Mouse (Mus musculus) thymus, postnatal 0 days (tissue): ENCODE results near the gene Ppat. TPM values are rescaled to one million over a fixed set of nuclear protein-coding genes. Genes with fewer than 3 reads are reported as not detected.
"Not testable (repeated sequence)": the region's sequence is repeated elsewhere in the genome, so short reads cannot be mapped to it uniquely, and the experiment has no call there.

ENCODE experiments used
- DNase-seq: peaks from one replicate; pipeline ENCODE4 v3.0.0-alpha.2; 2015; ENCODE audit warnings: low spot score
- polyA plus RNA-seq: library from polyadenylated mRNA; unstranded; fragments of >200 nt; fragmentation: Nextera tagmentation; extraction: Ambion mirVana; gene quantifications from 2 replicates; pipeline ENCODE4 v1.2.1, GENCODE M21; 2015

The Ppat gene
- 41.7 and 45.4 TPM in 2 replicates for polyA plus RNA-seq

GRCm38 (mm10) chr5:76951106-76952027 is at the start of gene Ppat, which contains the start of gene Paics:
TSS of gene Ppat (minus strand) at chr5:76951578.
TSS of gene Paics (plus strand) at chr5:76951307.
- DNase-seq, result peak; percentile 98

GRCm38 (mm10) chr5:76998416-76998815 is 47.0 kb upstream of the Ppat start:
- no peak for DNase-seq

DNA sequence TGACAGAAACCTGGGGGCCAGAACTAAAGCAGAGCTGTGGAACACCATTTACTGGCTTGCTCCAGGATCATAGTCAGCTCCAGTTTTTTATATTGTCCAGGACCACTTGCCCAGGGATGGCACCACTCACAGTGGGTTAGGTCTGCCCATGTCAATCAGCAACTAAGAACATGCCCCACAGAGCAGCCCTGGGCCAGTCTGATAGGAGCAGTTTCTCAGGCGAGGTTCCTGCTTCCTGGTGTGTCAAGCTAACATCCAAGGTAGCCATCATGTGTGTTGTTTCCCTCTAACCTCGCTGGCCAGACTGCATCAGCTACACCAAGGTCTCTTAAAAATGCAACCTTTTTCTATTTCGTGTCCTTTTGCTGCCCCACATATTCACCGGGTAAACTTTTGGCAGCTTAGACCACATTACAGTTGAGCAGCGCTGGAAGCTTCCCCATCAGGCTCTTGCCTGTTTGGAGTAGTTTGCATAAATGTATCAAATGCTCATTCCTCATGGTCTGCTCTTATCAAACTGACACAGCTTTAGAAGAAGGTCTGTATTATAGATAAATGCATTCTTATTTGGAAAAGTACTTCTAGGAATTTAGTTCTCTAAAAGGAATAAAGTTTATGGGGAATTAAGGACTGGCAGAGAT is 41.9 kb upstream of the Ppat start:
- no peak for DNase-seq

DNA sequence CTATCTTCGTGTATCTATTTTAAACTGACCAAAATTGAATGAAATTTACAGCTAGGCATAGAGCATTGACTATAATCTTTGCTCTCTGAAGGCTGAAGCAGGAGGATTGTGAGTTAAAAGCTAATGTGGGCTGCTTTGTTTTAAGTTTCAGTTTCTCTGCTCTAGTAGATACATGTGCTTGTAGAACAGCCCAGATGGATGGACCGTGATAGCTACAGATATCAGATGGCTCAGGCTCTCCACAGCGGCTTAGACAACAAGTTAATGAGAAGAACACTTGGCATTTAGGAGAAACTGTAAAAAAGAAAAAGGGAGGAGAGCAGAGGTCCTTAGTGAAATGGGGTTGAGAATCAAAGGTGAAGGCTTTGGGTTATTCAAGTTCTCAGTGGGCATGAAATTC is 39.4 kb upstream of the Ppat start:
- DNase-seq, result no peak

GRCm38 (mm10) chr5:76984015-76984414 is 32.6 kb upstream of the Ppat start:
- no peak for DNase-seq

DNA sequence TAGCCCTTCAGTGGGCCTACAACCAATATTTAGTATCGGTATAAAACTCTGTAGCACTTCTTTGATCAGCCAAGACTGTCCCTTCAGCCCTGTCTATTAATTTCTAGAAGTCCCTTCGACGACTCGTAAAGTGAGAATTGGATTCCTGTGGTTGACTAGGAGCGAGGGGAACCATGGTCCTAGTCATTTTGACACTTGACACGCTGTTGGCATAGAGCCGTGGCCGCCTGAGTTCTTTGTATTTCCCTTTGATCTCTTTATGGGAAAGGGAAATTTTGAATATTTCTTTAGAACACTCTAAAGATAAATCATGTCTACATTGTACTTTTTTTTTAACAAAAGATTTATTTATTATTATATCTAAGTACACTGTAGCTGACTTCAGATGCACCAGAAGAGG is 24.4 kb upstream of the Ppat start:
- DNase-seq, result no peak

GRCm38 (mm10) chr5:76974554-76975285 is 23.3 kb upstream of the Ppat start, which contains the start of gene Srp72:
TSS of gene Srp72 (plus strand) at chr5:76974683.
- DNase-seq, result peak; percentile 89

DNA sequence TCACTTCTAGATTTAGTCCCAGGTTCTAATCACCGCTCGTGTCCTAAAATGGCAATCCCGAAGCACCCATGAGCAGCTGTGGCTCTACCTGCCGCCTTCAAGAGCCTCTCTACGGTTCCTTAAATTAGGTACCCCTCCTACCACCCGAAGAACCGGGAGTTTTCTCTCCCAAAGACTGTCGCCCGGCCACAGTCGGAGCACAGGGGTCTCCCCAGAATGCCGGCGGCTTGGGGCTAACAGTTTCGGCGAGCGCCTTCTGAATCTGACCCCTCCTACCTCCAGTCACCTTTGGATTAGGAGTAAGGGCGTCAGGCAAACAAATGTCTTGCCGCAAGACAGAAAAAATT is 22.8 kb upstream of the Ppat start:
- no peak for DNase-seq

DNA sequence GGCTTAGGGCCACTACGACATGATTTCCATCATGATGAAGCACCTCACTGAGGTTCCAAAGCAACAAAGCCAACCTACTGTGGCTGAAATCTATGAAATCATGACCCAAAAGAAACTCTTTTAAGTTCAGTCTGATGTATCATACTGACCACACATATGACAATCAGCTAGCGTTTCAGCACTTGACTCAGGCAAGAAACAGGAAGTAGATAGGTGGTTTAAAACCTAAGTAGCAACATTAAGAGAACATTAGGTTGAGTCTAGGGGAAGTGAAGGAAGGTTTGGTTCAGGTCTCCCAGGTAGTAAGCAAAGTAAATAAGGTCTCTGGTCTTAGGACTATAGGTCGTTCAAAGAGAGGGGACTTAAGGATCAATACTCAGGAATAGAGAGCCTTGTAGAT is 22.1 kb upstream of the Ppat start:
- DNase-seq, result no peak

- DNase-seq, result not testable (repeated sequence)
Observed at GRCm38 (mm10) chr5:76971115-76971514, 19.7 kb upstream of the Ppat start.

GRCm38 (mm10) chr5:76969250-76969649 is 17.9 kb upstream of the Ppat start:
- no peak for DNase-seq

DNA sequence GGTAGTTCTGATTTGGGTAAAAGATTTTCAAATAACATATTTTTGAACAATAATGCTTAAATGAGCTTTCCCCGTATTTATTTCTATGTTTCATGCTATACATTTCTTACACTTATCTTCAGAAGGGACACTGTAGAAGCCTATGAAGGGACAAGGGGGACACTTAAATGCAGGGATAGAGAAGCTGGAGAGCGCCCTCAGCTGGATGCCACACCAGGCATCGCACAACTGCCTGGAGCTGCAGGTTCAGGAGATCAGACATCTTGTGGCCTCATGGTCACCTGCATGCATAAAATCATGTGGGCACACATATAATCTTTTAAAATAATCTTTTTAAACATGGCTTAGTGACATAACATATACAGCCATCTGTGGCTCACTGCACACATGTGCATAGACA is 13.3 kb upstream of the Ppat start:
- DNase-seq, result no peak

DNA sequence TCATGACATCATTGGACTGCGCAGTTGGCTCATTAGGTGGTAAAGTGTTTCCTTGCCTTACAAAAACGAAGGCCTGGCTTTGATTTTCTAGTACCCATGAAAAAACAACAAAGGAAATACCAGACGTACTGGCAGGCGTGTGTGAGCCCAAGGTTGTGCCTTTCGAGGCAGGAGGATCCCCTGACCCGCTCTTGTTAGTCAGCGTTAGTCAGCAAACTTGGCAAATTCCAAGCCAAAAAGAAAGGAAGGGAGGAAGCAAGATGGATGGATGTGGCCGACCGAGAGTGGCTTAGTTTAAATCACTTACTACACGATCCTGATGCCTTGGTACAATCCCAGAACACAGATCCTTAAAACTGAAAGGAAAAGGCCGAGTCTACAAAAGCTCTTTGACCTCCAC is 11.2 kb upstream of the Ppat start:
- DNase-seq, result no peak

DNA sequence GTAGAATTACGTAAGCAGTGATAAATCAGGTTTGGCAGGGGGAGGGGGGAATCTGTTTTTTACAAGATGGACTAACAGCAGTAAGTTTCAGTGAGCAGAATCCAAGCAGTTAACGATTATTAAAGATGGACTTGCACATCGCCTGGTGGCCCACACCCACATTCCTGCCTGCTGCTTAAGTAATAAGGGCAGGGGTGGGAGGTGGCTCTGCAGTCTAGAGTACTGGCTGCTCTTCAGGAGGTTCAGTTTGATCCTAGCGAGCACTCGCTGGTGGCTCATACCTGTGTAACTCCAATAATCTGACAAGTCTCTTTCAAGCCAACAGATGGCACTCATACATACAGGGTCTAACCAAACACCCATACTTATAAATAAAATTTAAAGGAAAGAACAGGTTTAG is 8.2 kb upstream of the Ppat start:
- DNase-seq, result no peak

- no peak for DNase-seq
Observed at GRCm38 (mm10) chr5:76957954-76958353, 6.6 kb upstream of the Ppat start.

- DNase-seq, result no peak
Observed at GRCm38 (mm10) chr5:76955474-76955873, 4.1 kb upstream of the Ppat start.

- no peak for DNase-seq
Observed at GRCm38 (mm10) chr5:76954271-76954900, 3.0 kb upstream of the Ppat start.

GRCm38 (mm10) chr5:76953794-76954193 is 2.4 kb upstream of the Ppat start:
- no peak for DNase-seq

- DNase-seq, result no peak
Observed at GRCm38 (mm10) chr5:76952112-76953040, 998 bp upstream of the Ppat start.
